Mouse (Mus musculus): ENCODE data around the gene Lgr4.

- TF ChIP-seq CTCF (IDR thresholded peaks at IDR 0.05; ENCODE audit: low read depth, low read length) (no peak), POLR2A (IDR thresholded peaks at IDR 0.05; ENCODE audit: extremely low read depth, insufficient read depth, low read length) (no peak)
These were observed 16.6 kb downstream of the Lgr4 start for GRCm38 (mm10) chr2:109934086-109934485.

Measured in liver, adult 2 months (tissue).